Mouse (Mus musculus) heart, adult 8-10 months (tissue): ENCODE data around the gene Dctn2. TPM values are rescaled to one million over a fixed set of nuclear protein-coding genes. Genes with fewer than 3 reads are reported as not detected.

Experiments
- DNase-seq: peaks from one replicate; pipeline ENCODE4 v3.0.0; 2022; ENCODE audit warnings: low spot score
- total RNA-seq, 4 experiments: library from RNA; stranded (reverse); gene quantifications; 2 replicates each; pipeline ENCODE4 v1.2.4; 2022

Gene Dctn2
- total RNA-seq, 4 experiments from 2014 or later, result 143 to 151 (median 146) TPM

- no peak for DNase-seq
Observed at GRCm38 (mm10) chr10:127263631-127264030, 2.5 kb upstream of the Dctn2 start.

- DNase-seq, result no peak
Observed at GRCm38 (mm10) chr10:127264336-127264735, 1.8 kb upstream of the Dctn2 start.

GRCm38 (mm10) chr10:127264971-127265370, 1.2 kb upstream of the Dctn2 start:
- DNase-seq, result no peak

- DNase-seq, result no peak
Observed at GRCm38 (mm10) chr10:127265727-127266111, 449 bp upstream of the Dctn2 start.

GRCm38 (mm10) chr10:127267318-127267717, 1.1 kb downstream of the Dctn2 start:
- DNase-seq, result no peak

GRCm38 (mm10) chr10:127268401-127268800, 2.2 kb downstream of the Dctn2 start:
- DNase-seq, result no peak

GRCm38 (mm10) chr10:127269036-127269435, 2.9 kb downstream of the Dctn2 start:
- no peak for DNase-seq

- no peak for DNase-seq
Observed at GRCm38 (mm10) chr10:127269884-127270283, 3.7 kb downstream of the Dctn2 start.

GRCm38 (mm10) chr10:127272371-127272770, 6.2 kb downstream of the Dctn2 start:
- no peak for DNase-seq

- DNase-seq, result no peak
Observed at GRCm38 (mm10) chr10:127274261-127275022, 8.3 kb downstream of the Dctn2 start.

GRCm38 (mm10) chr10:127279730-127280129, 13.6 kb downstream of the Dctn2 start:
- DNase-seq, result no peak

- DNase-seq, result no peak
Observed at GRCm38 (mm10) chr10:127281316-127281715, 15.1 kb downstream of the Dctn2 start.

GRCm38 (mm10) chr10:127282620-127283215, 16.6 kb downstream of the Dctn2 start:
- no peak for DNase-seq

- DNase-seq, result no peak
Observed at GRCm38 (mm10) chr10:127284105-127284622, 18.0 kb downstream of the Dctn2 start.

GRCm38 (mm10) chr10:127284724-127285500, 18.7 kb downstream of the Dctn2 start:
- DNase-seq, result no peak

- no peak for DNase-seq
Observed at GRCm38 (mm10) chr10:127285644-127286043, 19.5 kb downstream of the Dctn2 start.

GRCm38 (mm10) chr10:127286194-127286593, 20.0 kb downstream of the Dctn2 start:
- DNase-seq, result no peak

GRCm38 (mm10) chr10:127286730-127287129, 20.6 kb downstream of the Dctn2 start:
- no peak for DNase-seq

GRCm38 (mm10) chr10:127287271-127287935, 21.2 kb downstream of the Dctn2 start:
- no peak for DNase-seq

GRCm38 (mm10) chr10:127287936-127288293, 21.7 kb downstream of the Dctn2 start:
- DNase-seq, result no peak

- no peak for DNase-seq
Observed at GRCm38 (mm10) chr10:127288328-127288799, 22.2 kb downstream of the Dctn2 start.
